Mouse (Mus musculus): ENCODE results near the gene Rad50.

Rad50 gene

GRCm38 (mm10) chr11:53706934-53707717, at the start of gene Rad50:
TSS of gene Rad50 (minus strand) at chr11:53707319.
- peak; percentile 80 for DNase-seq (ENCODE audit: low read depth, low spot score)

- DNase-seq (ENCODE audit: low read depth, low spot score): no peak
Measured at GRCm38 (mm10) chr11:53755011-53755595, 48.0 kb upstream of the Rad50 start.

- DNase-seq (ENCODE audit: low read depth, low spot score): no peak
Measured at GRCm38 (mm10) chr11:53749716-53750352, 42.7 kb upstream of the Rad50 start.

- no peak for DNase-seq (ENCODE audit: low read depth, low spot score)
Measured at GRCm38 (mm10) chr11:53749306-53749705, 42.2 kb upstream of the Rad50 start.

DNA sequence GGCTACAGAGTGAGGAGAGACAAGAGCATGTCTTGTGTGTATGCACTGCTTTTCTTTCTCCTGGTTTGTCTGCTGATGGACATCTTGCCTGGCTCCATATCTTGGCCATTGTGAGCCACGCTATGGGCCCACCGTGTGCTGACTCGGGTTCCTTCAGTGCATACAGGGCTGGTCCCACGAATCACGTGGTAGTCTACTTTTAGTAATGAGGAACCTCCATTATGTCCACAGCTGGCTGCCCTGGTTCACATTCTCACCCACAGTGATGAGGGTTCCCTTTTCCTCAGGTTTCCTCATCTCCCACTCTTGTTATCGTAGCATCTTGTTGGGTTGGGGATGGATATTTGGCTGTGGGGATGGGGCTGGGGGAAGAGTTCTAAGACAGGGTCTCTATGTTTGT, 41.5 kb upstream of the Rad50 start:
- no peak for DNase-seq (ENCODE audit: low read depth, low spot score)

GRCm38 (mm10) chr11:53747985-53748384, 40.9 kb upstream of the Rad50 start:
- DNase-seq (ENCODE audit: low read depth, low spot score): no peak

DNA sequence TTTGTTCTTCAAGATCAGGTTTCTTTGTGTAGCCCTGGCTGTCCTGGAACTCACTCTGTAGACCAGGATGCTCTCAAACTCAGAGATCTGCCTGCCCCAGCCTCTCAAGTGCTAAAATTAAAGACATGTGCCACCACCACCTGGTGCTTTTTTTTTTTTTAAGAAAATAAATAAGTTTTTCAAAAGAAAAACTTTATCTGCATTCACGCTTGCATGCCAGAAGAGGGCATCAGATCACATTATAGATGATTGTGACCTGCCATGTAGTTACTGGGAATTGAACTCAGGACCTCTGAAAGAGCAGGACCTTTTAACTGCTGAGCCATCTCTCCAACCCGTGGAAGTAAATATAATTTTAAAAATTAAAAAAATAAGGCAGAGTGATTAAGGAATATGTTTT, 38.1 kb upstream of the Rad50 start:
- DNase-seq (ENCODE audit: low read depth, low spot score): no peak

DNA sequence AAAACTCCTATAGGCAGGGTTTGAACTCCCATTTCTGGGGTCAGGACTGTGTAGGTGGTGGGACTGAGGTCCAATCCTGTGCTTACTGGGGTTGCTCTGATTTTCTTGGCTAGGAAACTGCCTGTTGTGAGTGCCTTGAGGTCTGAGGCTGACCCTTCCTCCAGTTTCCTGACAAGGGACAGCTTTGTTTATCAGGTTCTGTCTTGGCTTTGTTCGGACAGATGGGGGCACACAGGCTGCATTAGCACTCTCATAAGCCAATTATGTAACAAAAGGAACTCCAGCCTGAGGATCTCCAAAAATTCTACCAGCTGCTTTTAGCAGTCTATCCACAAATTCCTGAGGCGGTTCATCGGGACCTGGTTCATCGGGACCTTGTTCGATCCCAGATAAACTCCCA, 35.2 kb upstream of the Rad50 start:
- DNase-seq (ENCODE audit: low read depth, low spot score): no peak

GRCm38 (mm10) chr11:53737573-53737946, 30.4 kb upstream of the Rad50 start:
- peak; percentile 36 for DNase-seq (ENCODE audit: low read depth, low spot score)

GRCm38 (mm10) chr11:53736771-53737572, 29.9 kb upstream of the Rad50 start:
- DNase-seq (ENCODE audit: low read depth, low spot score): peak; percentile 52

DNA sequence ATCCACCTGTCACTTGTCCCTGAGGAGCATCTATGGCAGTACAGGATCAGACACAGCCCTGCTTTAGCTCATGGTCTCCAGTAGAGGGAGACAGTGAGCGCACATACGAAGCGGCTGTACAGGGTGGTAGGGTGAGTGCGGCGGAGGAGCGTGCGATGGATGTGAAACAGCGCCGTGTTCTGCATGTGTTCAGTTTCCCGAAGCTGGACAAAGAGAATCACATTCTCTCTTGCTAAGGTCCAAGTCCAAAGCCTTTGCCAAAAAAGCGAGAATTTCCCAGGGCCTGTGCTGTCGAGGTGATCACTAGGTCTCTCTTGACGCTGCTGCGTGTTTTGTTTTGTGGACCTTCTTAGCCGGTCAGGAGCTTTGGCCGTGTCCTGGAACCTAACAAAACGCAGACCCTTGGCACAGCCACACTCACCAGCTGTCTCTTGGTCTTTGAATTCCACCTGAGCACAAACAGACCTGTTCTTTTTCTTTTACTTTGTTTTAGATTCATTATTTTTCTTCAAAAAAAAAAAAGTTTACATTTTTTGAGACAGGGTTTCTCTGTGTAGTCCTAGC, 28.6 kb upstream of the Rad50 start:
- DNase-seq (ENCODE audit: low read depth, low spot score): peak; percentile 59

GRCm38 (mm10) chr11:53734970-53735681, 28.0 kb upstream of the Rad50 start:
- no peak for DNase-seq (ENCODE audit: low read depth, low spot score)

DNA sequence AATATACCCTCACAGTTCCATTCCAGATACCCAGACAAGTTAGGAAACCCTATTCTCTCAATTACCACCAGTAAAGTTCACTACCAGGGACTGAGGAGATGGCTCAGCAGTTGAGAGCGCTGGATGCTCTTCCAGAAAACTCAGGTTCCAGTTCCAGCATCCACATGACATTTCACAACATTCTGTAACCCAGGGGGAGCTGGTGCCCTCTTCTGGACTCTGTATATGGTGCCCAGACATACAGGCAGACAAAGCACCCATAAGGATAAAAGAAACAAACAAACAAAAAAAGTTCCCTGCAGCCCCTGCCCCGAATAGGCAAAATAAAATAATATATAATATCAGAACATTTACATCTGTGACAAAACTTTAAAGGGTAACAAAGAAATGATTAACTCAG, 27.3 kb upstream of the Rad50 start:
- no peak for DNase-seq (ENCODE audit: low read depth, low spot score)

DNA sequence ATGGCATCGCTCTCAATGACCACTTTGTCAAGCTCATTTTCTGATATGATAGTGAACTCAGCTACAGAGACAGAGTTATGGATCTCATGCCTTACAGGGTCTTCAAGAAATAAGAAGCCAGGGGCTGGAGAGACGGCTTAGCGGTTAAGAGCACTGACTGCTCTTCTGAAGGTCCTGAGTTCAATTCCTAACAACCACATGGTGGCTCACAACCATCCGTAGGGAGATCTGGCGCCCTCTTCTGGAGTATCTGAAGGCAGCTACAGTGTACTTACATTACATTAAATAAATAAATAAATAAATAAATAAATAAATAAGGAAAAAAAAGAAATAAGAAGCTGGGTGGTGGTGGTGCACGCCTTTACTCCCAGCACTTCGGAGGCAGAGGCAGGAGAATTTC, 26.7 kb upstream of the Rad50 start:
- DNase-seq (ENCODE audit: low read depth, low spot score): no peak

- DNase-seq (ENCODE audit: low read depth, low spot score): no peak
Measured at GRCm38 (mm10) chr11:53732244-53732643, 25.1 kb upstream of the Rad50 start.

GRCm38 (mm10) chr11:53731457-53731856, 24.3 kb upstream of the Rad50 start:
- DNase-seq (ENCODE audit: low read depth, low spot score): no peak

DNA sequence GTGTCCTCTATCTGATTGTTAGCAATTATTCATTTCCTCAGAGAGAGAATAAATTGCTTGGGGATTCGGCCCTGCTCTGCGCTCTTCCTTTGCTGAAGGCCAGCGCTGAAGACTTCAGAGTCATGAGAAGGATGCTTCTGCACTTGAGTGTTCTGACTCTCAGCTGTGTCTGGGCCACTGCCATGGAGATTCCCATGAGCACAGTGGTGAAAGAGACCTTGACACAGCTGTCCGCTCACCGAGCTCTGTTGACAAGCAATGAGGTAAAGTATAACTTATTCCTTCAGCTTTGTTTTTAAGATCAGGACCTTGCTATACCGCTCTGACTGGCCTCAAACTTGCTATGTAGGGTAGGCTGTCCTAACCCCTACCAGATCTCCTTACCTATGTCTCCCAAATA, 13.6 kb upstream of the Rad50 start, which contains the start of gene Il5:
Il5 (plus strand) TSS at position 80 of the 400 bp plus-strand sequence.
- no peak for DNase-seq (ENCODE audit: low read depth, low spot score)

- no peak for DNase-seq (ENCODE audit: low read depth, low spot score)
Measured at GRCm38 (mm10) chr11:53719701-53720100, 12.6 kb upstream of the Rad50 start.

GRCm38 (mm10) chr11:53707718-53708009, 545 bp upstream of the Rad50 start:
- no peak for DNase-seq (ENCODE audit: low read depth, low spot score)

DNA sequence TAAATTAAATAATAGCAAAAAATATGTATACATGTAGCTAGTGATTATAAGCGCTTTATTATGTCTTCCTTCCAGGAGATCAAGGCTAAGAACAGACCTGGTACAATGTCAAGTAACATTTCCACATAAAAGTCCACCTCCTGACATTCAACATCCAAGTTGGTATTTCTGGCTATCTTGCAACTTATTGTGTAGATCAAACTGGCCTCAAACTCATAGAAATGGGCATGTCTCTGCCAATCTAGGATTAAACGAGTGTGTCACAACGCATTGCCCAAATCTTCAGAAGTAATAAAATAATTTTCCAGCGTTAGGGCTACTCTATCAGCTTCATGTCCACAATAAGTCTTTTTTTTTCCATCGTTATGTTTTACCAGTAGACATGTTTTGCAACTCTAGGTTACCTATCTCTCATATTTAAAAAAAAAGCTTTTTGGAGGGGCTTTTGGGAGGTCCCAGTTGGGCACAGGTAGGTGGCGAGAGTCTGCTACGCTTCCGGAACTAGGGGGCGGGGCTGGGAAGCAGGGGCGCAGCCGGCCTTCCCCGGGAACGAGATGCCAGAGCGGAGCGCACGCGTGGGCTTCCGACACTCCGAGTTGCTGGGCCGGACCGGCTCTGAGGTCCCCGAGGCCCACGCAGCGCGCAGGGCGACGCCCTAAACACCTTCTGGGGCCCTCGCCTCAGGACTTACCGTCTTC, 734 bp downstream of the Rad50 start:
- peak; percentile 39 for DNase-seq (ENCODE audit: low read depth, low spot score)

DNA sequence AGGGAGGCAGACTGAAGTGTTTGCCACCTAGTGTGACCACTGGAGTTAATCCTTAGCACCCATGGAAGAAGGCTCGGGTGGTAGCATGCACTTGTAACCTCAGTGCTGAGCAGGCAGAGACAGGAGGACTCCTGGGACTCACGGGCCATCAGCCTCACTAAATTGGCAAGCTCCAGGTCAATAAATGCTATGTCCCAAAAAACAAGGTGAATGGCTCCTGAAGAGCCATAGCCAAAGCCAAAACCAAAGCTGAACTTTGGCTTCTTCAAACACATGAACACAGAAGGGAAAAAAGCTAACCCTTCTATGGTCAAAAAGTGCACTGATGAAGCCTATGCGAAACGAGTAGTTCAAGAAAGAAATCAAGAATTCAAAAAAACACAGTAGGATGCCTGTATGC, 7.8 kb downstream of the Rad50 start:
- no peak for DNase-seq (ENCODE audit: low read depth, low spot score)

Measured in c-Kit-negative CD71-positive TER-119-positive erythroid progenitor cells, embryonic 14.5 days (primary cell).